Comparison of ENCODE assay signal across 7 mouse cellular contexts in genomic region chr9:70542305-70543041, GRCm38 (mm10). TPM values are rescaled to one million over a fixed set of nuclear protein-coding genes. Genes with fewer than 3 reads are reported as not detected.
DNase-seq lines count a peak whose midpoint lies in the region; ATAC-seq lines count a peak whose summit lies in the region.

Sltm (plus strand) TSS chr9:70542754.

- DNase-seq in adrenal gland, postnatal 10 days, result peak; percentile 100
- DNase-seq in embryonic facial prominence, embryonic 10.5 days (ENCODE audit: low spot score), result peak; percentile 99
- peak; percentile 98 for DNase-seq in kidney, adult 11 months
- peak; percentile 100 for DNase-seq in limb, embryonic 10.5 days (ENCODE audit: low spot score)
- peak; percentile 100 for DNase-seq in spleen, adult 12 weeks (ENCODE audit: low spot score)

- peak within 1 kb of the TSS; percentile 84 for H3K4me2 ChIP-seq in midbrain, embryonic 13.5 days (replicated peaks)

- peak within 1 kb of the TSS; percentile 99 for H3K27ac ChIP-seq in embryonic facial prominence, embryonic 10.5 days (replicated peaks)
- H3K27ac ChIP-seq in limb, embryonic 10.5 days, result peak within 1 kb of the TSS; percentile 99
- H3K27ac ChIP-seq in midbrain, embryonic 13.5 days, result peak within 1 kb of the TSS; percentile 99

- no peaks in the 10 kb centered on the region for H3K9me3 ChIP-seq in embryonic facial prominence, embryonic 10.5 days
- H3K9me3 ChIP-seq in limb, embryonic 10.5 days (replicated peaks), result no peaks in the 10 kb centered on the region
- H3K9me3 ChIP-seq in midbrain, embryonic 13.5 days, result no peaks in the 10 kb centered on the region

- WGBS in embryonic facial prominence, embryonic 10.5 days, result under 1% methylated on average over 75 of the region's 75 CpGs
- WGBS in limb, embryonic 10.5 days, result under 1% methylated on average over 75 of the region's 75 CpGs
- under 1% methylated on average over 61 of the region's 75 CpGs for WGBS in midbrain, embryonic 13.5 days

- peaks cover 20% of the 10 kb centered on the region for H3K4me1 ChIP-seq in embryonic facial prominence, embryonic 10.5 days
- peaks cover 24% of the 10 kb centered on the region for H3K4me1 ChIP-seq in limb, embryonic 10.5 days
- peaks cover 34% of the 10 kb centered on the region for H3K4me1 ChIP-seq in midbrain, embryonic 13.5 days (replicated peaks)

- H3K4me3 ChIP-seq in embryonic facial prominence, embryonic 10.5 days, result peak within 1 kb of the TSS; percentile 94
- peak within 1 kb of the TSS; percentile 95 for H3K4me3 ChIP-seq in limb, embryonic 10.5 days
- H3K4me3 ChIP-seq in midbrain, embryonic 13.5 days (replicated peaks), result peak within 1 kb of the TSS; percentile 89

- H3K36me3 ChIP-seq in embryonic facial prominence, embryonic 10.5 days (replicated peaks), result peaks cover 10% of the 10 kb centered on the region
- H3K36me3 ChIP-seq in limb, embryonic 10.5 days, result peaks cover 8% of the 10 kb centered on the region
- no peaks in the 10 kb centered on the region for H3K36me3 ChIP-seq in midbrain, embryonic 13.5 days

- H3K9ac ChIP-seq in midbrain, embryonic 13.5 days (replicated peaks), result peak within 1 kb of the TSS; percentile 95

- peak; percentile 93 for ATAC-seq in granulocyte monocyte progenitor cell, adult 5-6 weeks (replicated peaks; ENCODE audit: poor library complexity, severe bottlenecking)
- ATAC-seq in midbrain, embryonic 13.5 days, result peak; percentile 98

- no peaks in the 10 kb centered on the region for H3K27me3 ChIP-seq in embryonic facial prominence, embryonic 10.5 days (replicated peaks; ENCODE audit: low read depth, poor library complexity, severe bottlenecking)
- no peaks in the 10 kb centered on the region for H3K27me3 ChIP-seq in limb, embryonic 10.5 days (ENCODE audit: low read depth, poor library complexity, severe bottlenecking)
- H3K27me3 ChIP-seq in midbrain, embryonic 13.5 days, result no peaks in the 10 kb centered on the region

RNA-seq across cellular contexts. Expression of gene Sltm, which starts in this region (rescaled TPM):
- total RNA-seq in adrenal gland, postnatal 10 days (2021), result 10 to 100 TPM; 27.4 to 36.0 TPM
- 69.3 and 71.6 TPM in 2 replicates for polyA plus RNA-seq in embryonic facial prominence, embryonic 10.5 days (2016; fragmentation: Nextera tagmentation; extraction: Ambion mirVana)
- total RNA-seq in granulocyte monocyte progenitor cell, adult 5-6 weeks (2014; fragmentation: Nextera tagmentation), result 74.8 and 99.4 TPM in 2 replicates
- total RNA-seq in granulocyte monocyte progenitor cell, adult 5-6 weeks (2017), result 75.7 and 92.9 TPM in 2 replicates
- 55.1 and 61.0 TPM in 2 replicates for polyA plus RNA-seq in limb, embryonic 10.5 days (2016; fragmentation: Nextera tagmentation; extraction: Ambion mirVana)
- polyA plus RNA-seq in midbrain, embryonic 13.5 days (2015; fragmentation: Nextera tagmentation; extraction: Ambion mirVana), result 70.5 and 73.7 TPM in 2 replicates

Comparison
In these comparisons a context has a peak if more than half of its experiments do, and no peak if none do; other contexts are left out.
1. Peak in every context shown above with its lines: DNase-seq, ATAC-seq, H3K4me3 ChIP-seq and H3K27ac ChIP-seq.